Mouse (Mus musculus) CH12.LX (cell line): Measurements from ENCODE around the gene Pkhd1.

Experiments used
- CTCF ChIP-seq, 2 experiments: IDR thresholded peaks in 1 of 2; conservative IDR thresholded peaks in 1 of 2; 2 replicates each; pipeline ENCODE4 v1.5.1; 2011 to 2012; ENCODE audit warnings: low read depth in 2 of 2, low read length in 2 of 2, improper control_type of control experiment in 1 of 2, inconsistent platforms in 1 of 2, mild to moderate bottlenecking in 1 of 2, moderate library complexity in 1 of 2
- ELF1 ChIP-seq: IDR thresholded peaks from 2 replicates; pipeline ENCODE4 v1.6.1; 2014; ENCODE audit warnings: low read depth, mild to moderate bottlenecking, inconsistent platforms, low read length, improper control_type of control experiment
- HCFC1 ChIP-seq: IDR thresholded peaks from 2 replicates; pipeline ENCODE4 v1.6.1; 2012; ENCODE audit warnings: low read depth, mild to moderate bottlenecking, inconsistent platforms, low read length, improper control_type of control experiment
- IRF4 ChIP-seq: IDR thresholded peaks from 2 replicates; pipeline ENCODE4 v1.6.1; 2014; ENCODE audit warnings: low read depth, mild to moderate bottlenecking, inconsistent platforms, low read length, improper control_type of control experiment
- JUN ChIP-seq: IDR thresholded peaks from 2 replicates; pipeline ENCODE4 v1.6.1; 2011; ENCODE audit warnings: low read depth, mild to moderate bottlenecking, low read length, improper control_type of control experiment, moderate library complexity; ENCODE audit not compliant: insufficient read depth
- POLR2A ChIP-seq: IDR thresholded peaks from 2 replicates; pipeline ENCODE4 v1.6.1; 2011; ENCODE audit warnings: low read depth, mild to moderate bottlenecking, improper control_type of control experiment, low read length
- SMC3 ChIP-seq: IDR thresholded peaks from 2 replicates; pipeline ENCODE4 v1.6.1; 2011; ENCODE audit warnings: low read depth, low read length, improper control_type of control experiment

DNA sequence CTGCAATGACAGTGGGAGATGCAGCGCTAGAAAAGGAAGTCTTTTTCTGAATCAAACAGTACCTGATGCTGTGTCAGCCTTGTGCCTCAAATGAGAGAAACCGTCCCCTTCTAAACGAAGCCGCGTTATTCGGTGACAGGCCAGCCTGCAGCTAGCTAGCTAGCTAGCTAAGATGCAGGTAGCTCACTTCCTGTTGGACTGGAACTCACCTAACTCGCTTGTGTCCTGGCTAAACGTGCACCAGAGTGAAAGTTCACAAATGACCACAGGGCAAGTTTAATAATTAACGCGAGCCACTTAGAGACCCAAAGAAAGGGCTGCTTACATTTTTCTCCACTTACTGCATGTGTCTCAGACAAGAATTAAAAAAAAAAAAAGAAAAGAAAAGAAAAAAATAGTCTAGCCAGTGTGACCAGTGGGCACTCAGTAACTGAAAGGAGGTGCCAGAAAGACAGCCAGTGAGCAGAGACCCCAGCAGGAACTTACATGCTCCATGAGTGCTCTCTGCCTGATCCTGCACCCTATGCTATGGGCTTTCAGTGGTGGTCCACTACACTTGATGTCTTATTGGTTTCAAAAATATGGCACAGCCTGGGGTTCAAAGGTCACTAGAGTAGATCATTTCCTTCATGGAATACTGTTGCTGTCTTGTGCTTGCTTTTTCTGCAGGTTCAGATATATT lies at the start of gene Pkhd1:
- no peak for TF ChIP-seq JUN
- TF ChIP-seq ELF1 = no peak
- no peak for TF ChIP-seq CTCF (conservative IDR thresholded peaks at IDR 0.05 in 1 of 2, IDR thresholded peaks at IDR 0.05 in 1 of 2; ENCODE audit: low read depth in 2 of 2, low read length in 2 of 2)
- no peak for TF ChIP-seq SMC3
- TF ChIP-seq IRF4 = no peak
- TF ChIP-seq POLR2A = no peak
- no peak for TF ChIP-seq HCFC1
